Mouse (Mus musculus): ENCODE data around the gene Tmem150c. TPM values are rescaled to one million over a fixed set of nuclear protein-coding genes. Genes with fewer than 3 reads are reported as not detected.

Tmem150c gene
- polyA plus RNA-seq, 1 experiment from 2014 or later = 4.7 TPM

DNA sequence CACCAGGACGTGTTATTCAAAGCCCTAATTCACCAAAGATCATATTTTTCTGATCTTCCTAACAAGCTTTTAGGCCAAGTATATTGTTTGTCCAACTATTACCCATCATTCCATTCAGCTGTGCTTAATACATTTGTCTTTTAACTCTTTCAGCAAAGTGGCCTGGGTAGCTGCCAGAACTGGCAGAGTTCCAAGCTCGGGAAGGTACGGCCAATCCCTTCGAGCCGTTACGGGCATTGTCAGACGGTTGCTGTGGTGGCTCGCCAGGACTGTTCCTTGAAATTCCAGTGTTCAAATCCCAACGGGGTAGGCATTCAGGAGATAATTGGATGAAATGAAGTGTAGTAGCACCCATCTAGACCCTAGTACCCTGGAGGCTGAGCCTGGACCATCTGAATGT, 87.1 kb downstream of the Tmem150c start:
- WGBS = 78% methylated on average over 9 of the region's 9 CpGs

DNA sequence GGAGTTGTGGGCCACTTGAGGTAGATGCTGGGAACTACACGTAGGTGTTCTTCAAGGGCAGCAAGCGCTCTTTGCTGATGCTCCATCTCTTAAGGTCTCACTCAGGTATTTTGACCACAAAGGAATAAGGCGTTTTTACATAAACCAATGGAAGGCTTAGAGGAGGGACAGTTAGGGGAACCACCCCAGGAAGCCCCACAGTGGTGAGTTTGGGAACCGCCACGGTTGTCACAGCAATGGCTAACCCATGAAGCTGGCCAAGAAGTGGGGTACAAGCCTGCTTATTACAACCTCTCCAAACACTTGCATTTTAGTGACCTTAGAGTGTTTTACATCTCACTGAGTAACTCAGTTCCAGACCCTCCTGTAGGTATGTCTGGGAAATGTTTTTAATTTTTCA, 88.1 kb downstream of the Tmem150c start:
- Histone ChIP-seq H3K4me1 (ENCODE audit: control insufficient read depth, insufficient read depth, low read length) (no peaks in the 10 kb centered on the region), H3K27me3 (ENCODE audit: control insufficient read depth, insufficient read depth, low read length) (no peaks in the 10 kb centered on the region), H3K9me3 (replicated peaks; ENCODE audit: control insufficient read depth, low read length) (no peaks in the 10 kb centered on the region), H3K4me2 (ENCODE audit: low read depth, low read length) (no peak overlapping the region), H3K36me3 (ENCODE audit: control insufficient read depth, insufficient read depth, low read length) (no peaks in the 10 kb centered on the region), H3K27ac (ENCODE audit: low read length) (no peak overlapping the region), H3K9ac (ENCODE audit: low read length) (no peak overlapping the region), H3K4me3 (replicated peaks; ENCODE audit: low read length) (no peak overlapping the region)
- 89% methylated on average over 5 of the region's 5 CpGs for WGBS
- ATAC-seq (ENCODE audit: insufficient read depth, low FRiP score) = no peak

More for the DNA sequence above, 87.1 kb downstream of the Tmem150c start:
- no peak for ATAC-seq (ENCODE audit: insufficient read depth, low FRiP score)
- H3K4me3 ChIP-seq (replicated peaks; ENCODE audit: low read length) = no peak overlapping the region
- no peak overlapping the region for H3K9ac ChIP-seq (ENCODE audit: low read length)
- no peak overlapping the region for H3K27ac ChIP-seq (ENCODE audit: low read length)
- no peaks in the 10 kb centered on the region for H3K36me3 ChIP-seq (ENCODE audit: control insufficient read depth, insufficient read depth, low read length)
- H3K4me2 ChIP-seq (ENCODE audit: low read depth, low read length) = no peak overlapping the region
- no peaks in the 10 kb centered on the region for H3K9me3 ChIP-seq (replicated peaks; ENCODE audit: control insufficient read depth, low read length)
- H3K4me1 ChIP-seq (ENCODE audit: control insufficient read depth, insufficient read depth, low read length) = no peaks in the 10 kb centered on the region
- no peaks in the 10 kb centered on the region for H3K27me3 ChIP-seq (ENCODE audit: control insufficient read depth, insufficient read depth, low read length)

DNA sequence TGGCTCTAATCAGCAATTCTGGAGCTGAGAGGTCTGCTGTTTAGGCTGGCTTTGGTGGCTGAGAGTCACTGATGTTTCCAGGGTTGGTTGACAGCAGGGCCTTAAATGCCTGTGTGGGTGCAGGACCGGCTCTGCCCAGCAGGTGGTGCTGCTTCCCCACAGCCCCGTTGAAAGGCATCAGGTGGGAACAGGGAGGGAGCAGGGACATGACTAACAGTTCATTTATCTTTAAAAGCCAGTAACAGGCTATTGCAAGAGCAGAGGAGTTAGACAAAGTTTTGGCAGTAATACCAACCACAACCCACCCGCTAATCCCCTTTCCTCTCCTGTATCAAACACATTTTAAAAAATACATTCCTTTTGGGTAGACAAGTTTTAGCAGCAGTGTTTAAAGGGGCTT, 89.4 kb downstream of the Tmem150c start:
- no peak overlapping the region for H3K4me2 ChIP-seq (ENCODE audit: low read depth, low read length)
- H3K36me3 ChIP-seq (ENCODE audit: control insufficient read depth, insufficient read depth, low read length) = no peaks in the 10 kb centered on the region
- no peak for ATAC-seq (ENCODE audit: insufficient read depth, low FRiP score)
- H3K27me3 ChIP-seq (ENCODE audit: control insufficient read depth, insufficient read depth, low read length) = no peaks in the 10 kb centered on the region
- no peak overlapping the region for H3K9ac ChIP-seq (ENCODE audit: low read length)
- H3K4me3 ChIP-seq (replicated peaks; ENCODE audit: low read length) = no peak overlapping the region
- no peaks in the 10 kb centered on the region for H3K4me1 ChIP-seq (ENCODE audit: control insufficient read depth, insufficient read depth, low read length)
- no peaks in the 10 kb centered on the region for H3K9me3 ChIP-seq (replicated peaks; ENCODE audit: control insufficient read depth, low read length)
- H3K27ac ChIP-seq (ENCODE audit: low read length) = no peak overlapping the region
- WGBS = 21% methylated on average over 3 of the region's 3 CpGs

DNA sequence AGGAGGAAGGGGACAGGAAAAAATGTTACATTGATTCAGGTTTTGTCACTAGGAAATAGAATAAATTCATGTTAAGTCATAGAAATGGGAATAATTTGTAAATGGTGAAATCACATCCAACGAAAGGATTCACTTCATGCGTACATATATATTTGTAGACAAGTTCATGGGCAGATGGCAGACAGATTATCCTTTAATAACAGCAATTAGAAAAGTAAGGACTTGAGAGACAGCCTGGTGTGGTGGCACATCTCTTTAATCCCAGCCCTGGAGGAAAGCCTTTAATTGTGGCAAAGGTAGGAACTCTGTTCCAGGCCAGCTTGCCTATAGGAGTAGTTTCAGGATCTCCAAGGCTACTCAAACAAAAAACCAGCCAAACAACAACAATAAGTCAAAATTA, 90.1 kb downstream of the Tmem150c start:
- no peaks in the 10 kb centered on the region for H3K27me3 ChIP-seq (ENCODE audit: control insufficient read depth, insufficient read depth, low read length)
- no peaks in the 10 kb centered on the region for H3K36me3 ChIP-seq (ENCODE audit: control insufficient read depth, insufficient read depth, low read length)
- H3K9ac ChIP-seq (ENCODE audit: low read length) = no peak overlapping the region
- no peaks in the 10 kb centered on the region for H3K9me3 ChIP-seq (replicated peaks; ENCODE audit: control insufficient read depth, low read length)
- H3K4me1 ChIP-seq (ENCODE audit: control insufficient read depth, insufficient read depth, low read length) = no peaks in the 10 kb centered on the region
- 96% methylated on average over 2 of the region's 2 CpGs for WGBS
- H3K4me3 ChIP-seq (replicated peaks; ENCODE audit: low read length) = no peak overlapping the region
- H3K4me2 ChIP-seq (ENCODE audit: low read depth, low read length) = no peak overlapping the region
- no peak for ATAC-seq (ENCODE audit: insufficient read depth, low FRiP score)
- no peak overlapping the region for H3K27ac ChIP-seq (ENCODE audit: low read length)

DNA sequence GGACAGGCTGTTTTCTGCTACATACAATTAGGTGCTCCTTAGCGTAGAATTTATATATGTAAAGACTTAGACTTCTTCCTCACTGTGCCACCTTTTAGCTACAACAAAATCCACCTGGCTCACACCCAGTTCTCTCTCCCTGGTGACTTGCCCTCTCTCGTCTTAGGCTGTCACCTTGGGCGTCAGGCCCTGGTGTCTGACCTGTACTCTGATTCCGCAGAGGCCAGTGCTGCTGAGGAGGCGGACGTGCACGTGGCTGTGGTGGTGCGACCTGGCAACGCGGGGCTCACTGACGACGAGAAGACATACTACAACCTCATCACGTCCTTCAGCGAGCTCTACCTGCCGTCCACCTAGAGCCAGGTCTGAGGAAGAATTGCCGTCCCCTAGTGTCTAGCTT, 92.0 kb downstream of the Tmem150c start:
- H3K27ac ChIP-seq (ENCODE audit: low read length) = peak overlapping the region; percentile 23; the same call in 1 of the 2 replicates
- H3K4me3 ChIP-seq (replicated peaks; ENCODE audit: low read length) = no peak overlapping the region
- H3K9me3 ChIP-seq (replicated peaks; ENCODE audit: control insufficient read depth, low read length) = no peaks in the 10 kb centered on the region
- peaks cover 13% of the 10 kb centered on the region; the same call in 1 of the 2 replicates for H3K36me3 ChIP-seq (ENCODE audit: control insufficient read depth, insufficient read depth, low read length)
- H3K4me2 ChIP-seq (ENCODE audit: low read depth, low read length) = no peak overlapping the region
- no peaks in the 10 kb centered on the region for H3K4me1 ChIP-seq (ENCODE audit: control insufficient read depth, insufficient read depth, low read length)
- no peak for ATAC-seq (ENCODE audit: insufficient read depth, low FRiP score)
- no peaks in the 10 kb centered on the region for H3K27me3 ChIP-seq (ENCODE audit: control insufficient read depth, insufficient read depth, low read length)
- H3K9ac ChIP-seq (ENCODE audit: low read length) = no peak overlapping the region
- WGBS = 90% methylated on average over 16 of the region's 16 CpGs

DNA sequence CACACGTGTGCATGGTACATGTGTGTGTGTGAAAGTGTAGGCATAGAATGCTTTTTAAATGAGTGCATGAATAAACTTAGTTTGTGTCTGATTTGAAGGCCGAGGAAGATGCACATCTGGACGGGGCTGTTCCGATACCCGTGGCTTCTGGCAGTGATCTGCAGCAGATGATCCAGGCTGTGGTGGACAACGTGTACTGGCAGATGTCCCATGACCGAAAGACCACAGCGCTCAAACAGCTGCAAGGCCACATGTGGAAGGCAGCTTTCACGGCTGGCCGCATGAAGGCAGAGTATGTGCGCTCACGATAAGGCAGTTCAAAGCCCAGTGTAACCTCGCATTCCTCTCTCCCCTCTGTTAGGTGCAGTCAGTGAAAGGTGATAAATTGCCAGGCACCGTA, 98.7 kb downstream of the Tmem150c start:
- Histone ChIP-seq H3K4me2 (ENCODE audit: low read depth, low read length) (no peak overlapping the region), H3K4me3 (replicated peaks; ENCODE audit: low read length) (no peak overlapping the region), H3K9me3 (replicated peaks; ENCODE audit: control insufficient read depth, low read length) (no peaks in the 10 kb centered on the region), H3K27me3 (ENCODE audit: control insufficient read depth, insufficient read depth, low read length) (no peaks in the 10 kb centered on the region), H3K4me1 (ENCODE audit: control insufficient read depth, insufficient read depth, low read length) (0 out of 2 replicates have a peak, but pooled peaks cover 2% of the 10 kb centered on the region), H3K9ac (ENCODE audit: low read length) (no peak overlapping the region), H3K27ac (ENCODE audit: low read length) (no peak overlapping the region), H3K36me3 (ENCODE audit: control insufficient read depth, insufficient read depth, low read length) (peaks cover 25% of the 10 kb centered on the region)
- ATAC-seq (ENCODE audit: insufficient read depth, low FRiP score) = no peak
- 91% methylated on average over 14 of the region's 14 CpGs for WGBS

DNA sequence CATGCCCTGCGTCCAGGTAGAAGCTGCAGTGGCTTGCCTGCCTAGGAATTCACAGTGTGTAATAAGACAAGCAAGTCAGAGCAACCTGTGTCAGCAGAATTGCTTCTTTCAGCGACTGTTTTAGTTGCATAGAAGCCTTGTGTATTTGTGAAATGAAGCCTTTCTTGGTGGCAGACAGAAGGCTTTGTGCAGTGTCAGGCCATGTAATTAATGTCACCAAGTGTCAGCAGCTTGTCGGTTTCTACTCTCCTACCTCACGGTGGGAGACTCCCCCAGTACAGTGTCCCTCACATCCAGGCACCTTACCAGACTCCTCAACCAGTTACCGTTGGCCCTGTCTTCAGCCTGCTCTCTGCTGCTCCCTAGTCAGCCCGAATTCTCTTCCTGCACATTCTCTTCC, 100.3 kb downstream of the Tmem150c start:
- Histone ChIP-seq H3K36me3 (ENCODE audit: control insufficient read depth, insufficient read depth, low read length) (peaks cover 25% of the 10 kb centered on the region), H3K27ac (ENCODE audit: low read length) (peak overlapping the region; percentile 57; the same call in 1 of the 2 replicates), H3K4me1 (ENCODE audit: control insufficient read depth, insufficient read depth, low read length) (peaks cover 13% of the 10 kb centered on the region; the same call in 1 of the 2 replicates), H3K27me3 (ENCODE audit: control insufficient read depth, insufficient read depth, low read length) (no peaks in the 10 kb centered on the region), H3K9ac (ENCODE audit: low read length) (no peak overlapping the region), H3K9me3 (replicated peaks; ENCODE audit: control insufficient read depth, low read length) (no peaks in the 10 kb centered on the region), H3K4me3 (replicated peaks; ENCODE audit: low read length) (no peak overlapping the region), H3K4me2 (ENCODE audit: low read depth, low read length) (no peak overlapping the region)
- ATAC-seq (ENCODE audit: insufficient read depth, low FRiP score) = no peak
- WGBS = 74% methylated on average over 6 of the region's 6 CpGs

DNA sequence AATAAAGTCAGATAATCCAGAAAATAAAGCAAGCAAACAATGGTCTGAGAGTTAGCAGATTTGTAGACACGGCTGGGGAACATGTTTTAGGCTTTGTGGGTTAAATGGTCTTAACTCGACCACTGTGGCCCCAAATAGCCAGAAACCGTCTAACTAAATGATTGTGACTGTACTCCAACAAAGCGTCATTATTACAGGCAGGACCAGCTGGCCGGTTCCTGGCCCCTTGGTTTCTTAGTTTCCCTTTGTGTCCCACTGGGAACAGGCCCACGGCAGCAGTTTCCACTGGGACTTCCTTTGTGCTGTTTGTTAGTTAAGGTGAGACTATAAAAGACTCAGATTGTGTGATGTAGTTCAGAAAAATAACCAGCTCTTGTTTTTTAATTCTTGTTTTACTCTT, 100.9 kb downstream of the Tmem150c start:
- Histone ChIP-seq H3K27ac (ENCODE audit: low read length) (no peak overlapping the region; the same call in 1 of the 2 replicates), H3K4me1 (ENCODE audit: control insufficient read depth, insufficient read depth, low read length) (peaks cover 13% of the 10 kb centered on the region; the same call in 1 of the 2 replicates), H3K9me3 (replicated peaks; ENCODE audit: control insufficient read depth, low read length) (no peaks in the 10 kb centered on the region), H3K36me3 (ENCODE audit: control insufficient read depth, insufficient read depth, low read length) (peaks cover 19% of the 10 kb centered on the region), H3K4me2 (ENCODE audit: low read depth, low read length) (no peak overlapping the region), H3K9ac (ENCODE audit: low read length) (peak overlapping the region; percentile 11; the same call in 1 of the 2 replicates), H3K27me3 (ENCODE audit: control insufficient read depth, insufficient read depth, low read length) (no peaks in the 10 kb centered on the region), H3K4me3 (replicated peaks; ENCODE audit: low read length) (no peak overlapping the region)
- no peak for ATAC-seq (ENCODE audit: insufficient read depth, low FRiP score)
- WGBS = 67% methylated on average over 6 of the region's 6 CpGs

DNA sequence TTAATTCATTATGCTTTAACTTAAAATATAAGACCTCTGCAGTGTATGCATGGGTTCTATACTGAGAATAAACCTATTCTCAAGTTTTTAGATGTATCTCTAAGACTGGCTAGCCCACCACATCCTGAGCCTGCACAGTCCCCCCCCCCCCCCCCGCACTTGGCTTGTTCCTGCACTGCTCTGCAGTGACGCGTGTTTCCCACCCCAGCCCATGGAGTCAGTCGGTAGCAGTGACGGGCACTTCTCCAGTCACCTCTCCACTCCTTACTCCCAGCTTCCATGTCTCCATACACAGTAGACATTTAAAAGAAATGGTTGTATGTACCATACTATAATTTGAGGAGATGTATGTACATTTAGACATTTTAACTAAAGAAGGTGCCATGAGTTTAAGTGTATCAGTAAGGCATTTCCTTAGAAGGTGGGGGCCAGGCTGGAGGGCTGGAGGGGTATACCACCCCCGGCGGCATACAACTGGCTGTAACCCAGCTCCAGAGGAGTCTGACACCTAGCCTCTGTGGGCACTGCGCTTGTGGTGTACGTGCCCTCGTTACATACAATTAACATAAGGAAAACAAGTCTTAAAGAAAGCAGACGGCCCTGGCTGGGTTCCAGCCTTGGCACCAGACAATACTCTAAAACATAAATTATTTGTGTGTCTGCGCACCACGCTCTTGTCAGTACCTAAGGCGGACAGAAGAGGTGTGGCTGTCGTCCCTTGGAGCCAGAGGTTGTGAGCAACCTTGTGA, 102.0 kb downstream of the Tmem150c start:
- no peak overlapping the region for H3K4me3 ChIP-seq (replicated peaks; ENCODE audit: low read length)
- no peak overlapping the region for H3K4me2 ChIP-seq (ENCODE audit: low read depth, low read length)
- peaks cover 13% of the 10 kb centered on the region; the same call in 1 of the 2 replicates for H3K4me1 ChIP-seq (ENCODE audit: control insufficient read depth, insufficient read depth, low read length)
- H3K9me3 ChIP-seq (replicated peaks; ENCODE audit: control insufficient read depth, low read length) = no peaks in the 10 kb centered on the region
- no peak overlapping the region for H3K27ac ChIP-seq (ENCODE audit: low read length)
- WGBS = 81% methylated on average over 14 of the region's 15 CpGs
- H3K36me3 ChIP-seq (ENCODE audit: control insufficient read depth, insufficient read depth, low read length) = peaks cover 13% of the 10 kb centered on the region
- H3K27me3 ChIP-seq (ENCODE audit: control insufficient read depth, insufficient read depth, low read length) = no peaks in the 10 kb centered on the region
- no peak for ATAC-seq (ENCODE audit: insufficient read depth, low FRiP score)
- no peak overlapping the region for H3K9ac ChIP-seq (ENCODE audit: low read length)

Data from stomach, embryonic 16.5 days (tissue).